Mouse (Mus musculus) CH12.LX (cell line): ENCODE measurements around the gene Pla2g5. TPM values are rescaled to one million over a fixed set of nuclear protein-coding genes. Genes with fewer than 3 reads are reported as not detected.

Experiments
- DNase-seq: peaks from one replicate; pipeline ENCODE4 v3.0.0-alpha.2; 2013; ENCODE audit errors: extremely low read depth
- H3K27ac ChIP-seq: 2 replicates; pipeline ENCODE4 v1.5.1; 2012; ENCODE audit warnings: low read depth, mild to moderate bottlenecking, control low read depth, moderate library complexity; ENCODE audit not compliant: insufficient read depth
- H3K27me3 ChIP-seq: replicated peaks from 2 replicates; pipeline ENCODE3; 2012; ENCODE audit warnings: inconsistent platforms
- H3K36me3 ChIP-seq, 2 experiments: replicated peaks in 1 of 2; 2 replicates each; pipeline versions ENCODE3 to v1.6.1; 2012; ENCODE audit warnings: inconsistent platforms in 1 of 2, low read length in 1 of 2, mild to moderate bottlenecking in 1 of 2, mixed read lengths in 1 of 2, moderate library complexity in 1 of 2; ENCODE audit not compliant: control insufficient read depth in 1 of 2, insufficient read depth in 1 of 2
- H3K4me1 ChIP-seq, 2 experiments: 2 replicates each; pipeline ENCODE4 v1.6.1; 2012; ENCODE audit warnings: inconsistent platforms in 1 of 2, moderate library complexity in 1 of 2; ENCODE audit not compliant: insufficient read depth in 2 of 2, control insufficient read depth in 1 of 2
- H3K4me2 ChIP-seq: 2 replicates; pipeline ENCODE4 v1.6.1; 2012; ENCODE audit warnings: low read depth, mild to moderate bottlenecking, control low read depth; ENCODE audit not compliant: poor library complexity, insufficient read depth, severe bottlenecking
- H3K4me3 ChIP-seq, 3 experiments: fragments of 150-350 bp in 1 of 3; sonication (generic) in 1 of 3; replicated peaks in 1 of 3; 2 replicates each; pipeline versions ENCODE3 to v1.5.1; 2011 to 2012; ENCODE audit warnings: low read depth in 2 of 3, low read length in 2 of 3, mild to moderate bottlenecking in 2 of 3, moderate library complexity in 2 of 3, control low read depth in 1 of 3, improper control_type of control experiment in 1 of 3, inconsistent platforms in 1 of 3, mixed read lengths in 1 of 3; ENCODE audit not compliant: poor library complexity in 1 of 3
- H3K79me2 ChIP-seq: replicated peaks from 2 replicates; pipeline ENCODE4 v1.6.1; 2012; ENCODE audit warnings: mild to moderate bottlenecking, moderate library complexity; ENCODE audit not compliant: control insufficient read depth, poor library complexity, insufficient read depth, severe bottlenecking; ENCODE audit errors: extremely low read depth
- H3K9ac ChIP-seq: 2 replicates; pipeline ENCODE4 v1.6.1; 2012; ENCODE audit warnings: low read depth, mild to moderate bottlenecking, control low read depth, moderate library complexity; ENCODE audit not compliant: insufficient read depth
- H3K9me3 ChIP-seq: replicated peaks from 2 replicates; pipeline ENCODE3; 2012; ENCODE audit warnings: low read length, inconsistent platforms, mixed read lengths
- EP300 ChIP-seq: IDR thresholded peaks from 2 replicates; pipeline ENCODE4 v1.6.1; 2011; ENCODE audit warnings: low read length, improper control_type of control experiment
- GABPA ChIP-seq: IDR thresholded peaks from 2 replicates; pipeline ENCODE4 v1.6.1; 2012; ENCODE audit warnings: low read depth, low read length, improper control_type of control experiment, inconsistent platforms; ENCODE audit not compliant: insufficient replicate concordance
- JUND ChIP-seq: conservative IDR thresholded peaks from 2 replicates; pipeline ENCODE4 v1.6.1; 2011; ENCODE audit warnings: low read depth, low read length, improper control_type of control experiment
- MAFK ChIP-seq: IDR thresholded peaks from 2 replicates; pipeline ENCODE4 v1.6.1; 2011; ENCODE audit warnings: low read length, improper control_type of control experiment; ENCODE audit not compliant: insufficient replicate concordance
- MAZ ChIP-seq: IDR thresholded peaks from 2 replicates; pipeline ENCODE4 v1.6.1; 2012; ENCODE audit warnings: low read depth, mild to moderate bottlenecking, inconsistent platforms, low read length, improper control_type of control experiment, moderate library complexity
- MEF2A ChIP-seq: IDR thresholded peaks from 2 replicates; pipeline ENCODE4 v1.6.1; 2014; ENCODE audit warnings: low read depth, mild to moderate bottlenecking, inconsistent platforms, low read length, improper control_type of control experiment, borderline replicate concordance
- RCOR1 ChIP-seq: conservative IDR thresholded peaks from 2 replicates; pipeline ENCODE4 v1.6.1; 2012; ENCODE audit warnings: low read depth, mild to moderate bottlenecking, inconsistent platforms, low read length, improper control_type of control experiment
- SIN3A ChIP-seq: IDR thresholded peaks from 2 replicates; pipeline ENCODE4 v1.6.1; 2012; ENCODE audit warnings: low read length, improper control_type of control experiment, inconsistent platforms
- TCF12 ChIP-seq: IDR thresholded peaks from 2 replicates; pipeline ENCODE4 v1.6.1; 2014; ENCODE audit warnings: low read depth, mild to moderate bottlenecking, inconsistent platforms, low read length, improper control_type of control experiment
- UBTF ChIP-seq: IDR thresholded peaks from 2 replicates; pipeline ENCODE4 v1.6.1; 2012; ENCODE audit warnings: low read depth, mild to moderate bottlenecking, inconsistent platforms, low read length, improper control_type of control experiment, moderate library complexity
- ZC3H11A ChIP-seq: IDR thresholded peaks from 2 replicates; pipeline ENCODE4 v1.6.1; 2012; ENCODE audit warnings: low read depth, mild to moderate bottlenecking, inconsistent platforms, low read length, improper control_type of control experiment
- ZMIZ1 ChIP-seq: IDR thresholded peaks from 2 replicates; pipeline ENCODE4 v1.6.1; 2012; ENCODE audit warnings: low read depth, mild to moderate bottlenecking, inconsistent platforms, low read length, improper control_type of control experiment
- dilution Hi-C: fragments of 300-500 bp; cut with MboI; formaldehyde crosslinking; loops from 2 replicates; pipeline ENCODE4 v1.14.3; 2020; ENCODE audit warnings: low sequenced_read_pairs; ENCODE audit not compliant: extremely low pct_unique_long_range_greater_than_20kb, extremely low pct_ligation_motif_present
- in situ Hi-C: fragments of 300-500 bp; cut with MboI; formaldehyde crosslinking; loops from 3 replicates; pipeline ENCODE4 v1.14.3; 2019; ENCODE audit warnings: low sequenced_read_pairs, low pct_ligation_motif_present, low pct_unique_long_range_greater_than_20kb, mixed read lengths
- polyA plus RNA-seq: library from polyadenylated mRNA; unstranded; fragments of >175 nt; gene quantifications from 2 replicates; pipeline ENCODE4 v1.2.1, GENCODE M21; 2012; ENCODE audit warnings: low read depth; ENCODE audit not compliant: insufficient read length
- total RNA-seq, 2 experiments: library from RNA; depleted of rRNA; stranded (reverse); fragments of 300-350 nt in 1 of 2; fragments of >200 nt in 1 of 2; gene quantifications; 2 replicates each; pipeline ENCODE4 v1.2.3; 2012 to 2014

Gene Pla2g5
- total and polyA plus RNA-seq, 3 experiments, result 0.53 to 0.68 TPM; not detected in 1

DNA sequence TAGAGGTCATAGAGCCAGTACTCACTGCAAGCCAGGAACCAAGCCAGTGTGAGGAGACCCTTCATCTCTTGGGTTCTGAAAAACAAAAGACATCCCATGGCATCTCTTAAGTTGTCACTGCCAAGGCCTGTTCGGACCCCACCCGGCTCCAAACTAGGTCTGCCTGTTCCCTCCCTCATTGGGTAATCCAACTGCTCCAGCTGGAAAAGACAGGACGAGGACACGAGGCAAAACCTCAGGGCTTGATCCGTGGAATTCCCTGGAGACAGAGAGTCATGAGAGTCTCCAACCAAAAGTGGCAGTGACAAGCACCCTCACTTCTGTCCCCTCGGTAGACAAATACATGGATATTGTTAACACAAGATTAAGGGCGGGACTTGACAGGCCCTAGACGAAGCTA is 57.1 kb downstream of the Pla2g5 start:
- Histone ChIP-seq H3K27ac (no peak overlapping the region), H3K4me1 (no peaks in the 10 kb centered on the region), H3K9ac (no peak overlapping the region), H3K79me2 (no peaks in the 10 kb centered on the region), H3K9me3 (peaks cover 5% of the 10 kb centered on the region), H3K36me3 (no peaks in the 10 kb centered on the region), H3K27me3 (peaks cover 93% of the 10 kb centered on the region), H3K4me2 (no peak overlapping the region), H3K4me3 (no peak overlapping the region)
- dilution Hi-C loops (no loop called here), in situ Hi-C loops (no loop called here)
- DNase-seq, result no peak
- TF ChIP-seq ZC3H11A, result no peak
- no peak for TF ChIP-seq JUND
- no peak for TF ChIP-seq ZMIZ1
- no peak for TF ChIP-seq UBTF
- TF ChIP-seq GABPA, result no peak

DNA sequence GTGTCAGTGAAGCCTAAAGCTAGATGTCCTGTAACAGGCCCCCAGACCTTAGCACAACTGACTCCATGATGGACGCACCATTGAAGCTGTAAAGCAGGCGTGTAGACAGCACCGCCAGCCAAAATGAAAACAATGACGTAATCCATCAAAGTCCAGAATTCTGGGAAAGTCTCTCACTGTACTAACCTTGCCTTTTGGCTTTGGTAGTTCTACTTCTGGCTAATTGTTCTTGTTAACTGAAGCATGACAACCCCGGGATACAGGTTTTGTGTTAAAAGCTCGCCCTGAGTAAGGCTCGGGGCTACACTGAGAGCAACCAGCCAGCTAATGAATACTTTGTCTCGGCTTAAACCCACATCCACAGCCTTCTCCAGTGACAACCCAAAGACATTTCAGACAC is 58.0 kb downstream of the Pla2g5 start:
- Histone ChIP-seq H3K27me3 (peaks cover 95% of the 10 kb centered on the region), H3K27ac (no peak overlapping the region), H3K79me2 (no peaks in the 10 kb centered on the region), H3K4me2 (no peak overlapping the region), H3K9me3 (peaks cover 5% of the 10 kb centered on the region), H3K36me3 (no peaks in the 10 kb centered on the region), H3K4me1 (no peaks in the 10 kb centered on the region), H3K4me3 (no peak overlapping the region), H3K9ac (no peak overlapping the region)
- no peak for DNase-seq
- dilution Hi-C loops (no loop called here), in situ Hi-C loops (no loop called here)
- TF ChIP-seq RCOR1, result no peak
- no peak for TF ChIP-seq SIN3A
- no peak for TF ChIP-seq MAFK
- TF ChIP-seq GABPA, result no peak

DNA sequence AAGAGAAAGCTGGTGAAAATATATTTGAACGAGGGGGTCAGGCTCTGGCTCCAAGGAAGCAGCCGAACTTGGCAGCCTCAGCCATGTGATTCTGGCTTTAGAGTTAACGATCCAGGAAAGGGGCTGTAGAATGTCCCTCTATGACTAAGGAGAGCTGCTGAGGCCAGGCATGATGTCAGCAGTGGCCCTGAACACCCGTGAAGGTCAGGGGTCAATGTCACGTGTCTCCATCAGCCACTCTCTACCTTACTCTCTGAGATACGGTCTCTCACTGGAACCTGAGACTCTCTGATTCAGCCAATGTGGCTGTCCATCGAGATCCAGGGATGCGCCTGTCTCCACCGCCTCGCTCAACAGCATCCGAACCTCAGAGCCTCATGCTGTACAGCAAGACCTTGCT is 60.4 kb downstream of the Pla2g5 start:
- no peak overlapping the region for H3K4me3 ChIP-seq
- H3K4me1 ChIP-seq, result no peaks in the 10 kb centered on the region
- no peak overlapping the region for H3K4me2 ChIP-seq
- dilution Hi-C loops, result no loop called here
- H3K27me3 ChIP-seq, result peaks cover 97% of the 10 kb centered on the region
- no peak for TF ChIP-seq JUND
- no peak for TF ChIP-seq EP300
- TF ChIP-seq MAZ, result no peak
- TF ChIP-seq TCF12, result no peak
- no peak for TF ChIP-seq MEF2A
- no peaks in the 10 kb centered on the region for H3K79me2 ChIP-seq
- no peak for DNase-seq
- H3K27ac ChIP-seq, result no peak overlapping the region
- in situ Hi-C loops, result no loop called here
- H3K9me3 ChIP-seq, result peaks cover 5% of the 10 kb centered on the region
- no peaks in the 10 kb centered on the region for H3K36me3 ChIP-seq
- no peak overlapping the region for H3K9ac ChIP-seq
